Mouse (Mus musculus) olfactory bulb, adult 2 months (tissue): ENCODE results near the gene Cfl1.

Experiments used
- CTCF ChIP-seq: fragments of 200-500 bp; IDR thresholded peaks from 2 replicates; pipeline ENCODE4 v1.5.1; 2012; ENCODE audit warnings: low read depth, mild to moderate bottlenecking, low read length, moderate library complexity; ENCODE audit not compliant: insufficient read depth
- POLR2A ChIP-seq: fragments of 200-500 bp; IDR thresholded peaks from 2 replicates; pipeline ENCODE4 v1.6.1; 2012; ENCODE audit warnings: mild to moderate bottlenecking, low read depth, low read length, moderate library complexity; ENCODE audit not compliant: insufficient read depth

- TF ChIP-seq CTCF (no peak), POLR2A (no peak)
Measured at GRCm38 (mm10) chr19:5461411-5461810, 28.8 kb upstream of the Cfl1 start.
